Mouse (Mus musculus): ENCODE measurements around the gene Fndc8. TPM values are rescaled to one million over a fixed set of nuclear protein-coding genes. Genes with fewer than 3 reads are reported as not detected.
"Not testable (repeated sequence)": the region's sequence is repeated elsewhere in the genome, so short reads cannot be mapped to it uniquely, and the experiment has no call there.

Fndc8 gene
- polyA plus RNA-seq, 1 experiment from 2014 or later: 0.08 TPM

GRCm38 (mm10) chr11:82921691-82922090 lies 29.8 kb downstream of the Fndc8 start:
- no peaks in the 10 kb centered on the region for H3K4me1 ChIP-seq
- H3K9ac ChIP-seq: no peak overlapping the region
- ATAC-seq: no peak
- peaks cover 64% of the 10 kb centered on the region for H3K27me3 ChIP-seq (replicated peaks)
- WGBS (ENCODE audit: insufficient replicate concordance): 64% methylated on average over 4 of the region's 4 CpGs
- H3K36me3 ChIP-seq: no peaks in the 10 kb centered on the region
- no peak overlapping the region for H3K4me2 ChIP-seq
- H3K4me3 ChIP-seq: no peak overlapping the region
- H3K27ac ChIP-seq: no peak overlapping the region
- no peaks in the 10 kb centered on the region for H3K9me3 ChIP-seq (replicated peaks)

- not testable (repeated sequence) for H3K9ac ChIP-seq; H3K4me1 ChIP-seq; H3K9me3 ChIP-seq (replicated peaks); ATAC-seq; H3K4me3 ChIP-seq; H3K4me2 ChIP-seq; H3K36me3 ChIP-seq; H3K27ac ChIP-seq
- peaks cover 73% of the 10 kb centered on the region for H3K27me3 ChIP-seq (replicated peaks)
- WGBS (ENCODE audit: insufficient replicate concordance): 70% methylated on average over 6 of the region's 6 CpGs
Measured at GRCm38 (mm10) chr11:82923910-82924309, 32.0 kb downstream of the Fndc8 start.

GRCm38 (mm10) chr11:82928897-82929632 lies 37.1 kb downstream of the Fndc8 start:
- 32% methylated on average over 20 of the region's 20 CpGs for WGBS (ENCODE audit: insufficient replicate concordance)
- Histone ChIP-seq H3K4me3 (no peak overlapping the region), H3K9ac (no peak overlapping the region), H3K36me3 (no peaks in the 10 kb centered on the region), H3K9me3 (replicated peaks) (no peaks in the 10 kb centered on the region), H3K4me1 (no peaks in the 10 kb centered on the region), H3K27me3 (replicated peaks) (peaks cover 90% of the 10 kb centered on the region), H3K4me2 (no peak overlapping the region), H3K27ac (no peak overlapping the region)
- ATAC-seq: no peak

- Histone ChIP-seq H3K9me3 (replicated peaks) (no peaks in the 10 kb centered on the region), H3K27me3 (replicated peaks) (peaks cover 95% of the 10 kb centered on the region), H3K4me2 (no peak overlapping the region), H3K9ac (no peak overlapping the region), H3K27ac (no peak overlapping the region), H3K4me1 (no peaks in the 10 kb centered on the region), H3K36me3 (no peaks in the 10 kb centered on the region), H3K4me3 (no peak overlapping the region)
- WGBS (ENCODE audit: insufficient replicate concordance): 38% methylated on average over 3 of the region's 3 CpGs
- ATAC-seq: no peak
Measured at GRCm38 (mm10) chr11:82929633-82929950, 37.7 kb downstream of the Fndc8 start.

- not testable (repeated sequence) for H3K9ac ChIP-seq; H3K4me1 ChIP-seq; ATAC-seq; H3K9me3 ChIP-seq (replicated peaks); H3K36me3 ChIP-seq; H3K27ac ChIP-seq
- Histone ChIP-seq H3K4me3 (peak overlapping the region; percentile 48), H3K4me2 (peak overlapping the region; percentile 68), H3K27me3 (replicated peaks) (peaks cover 95% of the 10 kb centered on the region)
- 2% methylated on average over 83 of the region's 85 CpGs for WGBS (ENCODE audit: insufficient replicate concordance)
Measured at GRCm38 (mm10) chr11:82930391-82930955, 38.5 kb downstream of the Fndc8 start.

- not testable (repeated sequence) for H3K4me1 ChIP-seq; H3K9me3 ChIP-seq (replicated peaks); H3K9ac ChIP-seq; H3K27ac ChIP-seq; H3K36me3 ChIP-seq; ATAC-seq
- Histone ChIP-seq H3K27me3 (replicated peaks) (peaks cover 95% of the 10 kb centered on the region), H3K4me2 (peak overlapping the region; percentile 68), H3K4me3 (peak overlapping the region; percentile 48)
- WGBS (ENCODE audit: insufficient replicate concordance): 2% methylated on average over 63 of the region's 63 CpGs
Measured at GRCm38 (mm10) chr11:82931161-82931560, 39.2 kb downstream of the Fndc8 start.

GRCm38 (mm10) chr11:82931671-82932450 lies 39.9 kb downstream of the Fndc8 start:
- H3K9me3 ChIP-seq (replicated peaks); ATAC-seq; H3K4me1 ChIP-seq; H3K36me3 ChIP-seq; H3K9ac ChIP-seq; H3K27ac ChIP-seq: not testable (repeated sequence)
- WGBS (ENCODE audit: insufficient replicate concordance): 1% methylated on average over 115 of the region's 119 CpGs
- H3K4me2 ChIP-seq: peak overlapping the region; percentile 68
- peak overlapping the region; percentile 48 for H3K4me3 ChIP-seq
- peaks cover 95% of the 10 kb centered on the region for H3K27me3 ChIP-seq (replicated peaks)

GRCm38 (mm10) chr11:82933186-82933585 lies 41.3 kb downstream of the Fndc8 start:
- ATAC-seq: no peak
- no peak overlapping the region for H3K9ac ChIP-seq
- no peaks in the 10 kb centered on the region for H3K4me1 ChIP-seq
- H3K36me3 ChIP-seq: no peaks in the 10 kb centered on the region
- H3K4me3 ChIP-seq: peak overlapping the region; percentile 48
- H3K27me3 ChIP-seq (replicated peaks): peaks cover 98% of the 10 kb centered on the region
- 3% methylated on average over 29 of the region's 29 CpGs for WGBS (ENCODE audit: insufficient replicate concordance)
- H3K27ac ChIP-seq: no peak overlapping the region
- no peaks in the 10 kb centered on the region for H3K9me3 ChIP-seq (replicated peaks)
- H3K4me2 ChIP-seq: peak overlapping the region; percentile 68

GRCm38 (mm10) chr11:82943336-82943735 lies 51.4 kb downstream of the Fndc8 start:
- Histone ChIP-seq H3K27ac (no peak overlapping the region), H3K27me3 (replicated peaks) (peaks cover 42% of the 10 kb centered on the region), H3K4me3 (no peak overlapping the region), H3K4me2 (no peak overlapping the region), H3K9me3 (replicated peaks) (no peaks in the 10 kb centered on the region), H3K36me3 (no peaks in the 10 kb centered on the region), H3K9ac (no peak overlapping the region), H3K4me1 (no peaks in the 10 kb centered on the region)
- no peak for ATAC-seq
- WGBS (ENCODE audit: insufficient replicate concordance): 52% methylated on average over 6 of the region's 6 CpGs

- Histone ChIP-seq H3K9ac (no peak overlapping the region), H3K4me2 (no peak overlapping the region), H3K27me3 (replicated peaks) (peaks cover 53% of the 10 kb centered on the region), H3K36me3 (no peaks in the 10 kb centered on the region), H3K4me3 (no peak overlapping the region), H3K27ac (no peak overlapping the region), H3K4me1 (no peaks in the 10 kb centered on the region), H3K9me3 (replicated peaks) (no peaks in the 10 kb centered on the region)
- no peak for ATAC-seq
- WGBS (ENCODE audit: insufficient replicate concordance): 21% methylated on average over 2 of the region's 2 CpGs
Measured at GRCm38 (mm10) chr11:82945636-82946035, 53.7 kb downstream of the Fndc8 start.

GRCm38 (mm10) chr11:82947457-82947856 lies 55.5 kb downstream of the Fndc8 start:
- Histone ChIP-seq H3K9ac (no peak overlapping the region), H3K27me3 (replicated peaks) (peaks cover 61% of the 10 kb centered on the region), H3K9me3 (replicated peaks) (no peaks in the 10 kb centered on the region), H3K4me1 (peaks cover 12% of the 10 kb centered on the region), H3K4me3 (no peak overlapping the region), H3K36me3 (no peaks in the 10 kb centered on the region), H3K27ac (no peak overlapping the region), H3K4me2 (no peak overlapping the region)
- 44% methylated on average over 4 of the region's 4 CpGs for WGBS (ENCODE audit: insufficient replicate concordance)
- ATAC-seq: no peak

GRCm38 (mm10) chr11:82949036-82949435 lies 57.1 kb downstream of the Fndc8 start:
- Histone ChIP-seq H3K4me1 (peaks cover 12% of the 10 kb centered on the region), H3K27me3 (replicated peaks) (peaks cover 64% of the 10 kb centered on the region), H3K36me3 (no peaks in the 10 kb centered on the region), H3K27ac (no peak overlapping the region), H3K9me3 (replicated peaks) (no peaks in the 10 kb centered on the region), H3K4me2 (no peak overlapping the region), H3K4me3 (no peak overlapping the region), H3K9ac (no peak overlapping the region)
- WGBS (ENCODE audit: insufficient replicate concordance): 46% methylated on average over 9 of the region's 9 CpGs
- no peak for ATAC-seq
